Mouse (Mus musculus): ENCODE measurements around the gene Arhgap9. TPM values are rescaled to one million over a fixed set of nuclear protein-coding genes. Genes with fewer than 3 reads are reported as not detected.
A peak's percentile ranks its signal among the peaks of the same experiment; 100 is the strongest.

Arhgap9 gene
- polyA plus RNA-seq, 1 experiment from 2014 or later, result 1.4 TPM

GRCm38 (mm10) chr10:127349810-127350209 lies 28.0 kb downstream of the Arhgap9 start:
- Histone ChIP-seq H3K36me3 (ENCODE audit: control insufficient read depth, insufficient read depth, low read length) (no peaks in the 10 kb centered on the region), H3K9ac (ENCODE audit: low read length) (no peak overlapping the region), H3K4me2 (no peak overlapping the region), H3K4me1 (ENCODE audit: control insufficient read depth, insufficient read depth, low read length) (peaks cover 3% of the 10 kb centered on the region), H3K27me3 (ENCODE audit: control insufficient read depth, insufficient read depth, low read length) (no peaks in the 10 kb centered on the region; the same call in 1 of the 2 replicates), H3K4me3 (ENCODE audit: low read depth, low read length) (no peak overlapping the region), H3K9me3 (ENCODE audit: control insufficient read depth, low read length) (no peaks in the 10 kb centered on the region), H3K27ac (ENCODE audit: low read depth, low read length) (no peak overlapping the region)
- 83% methylated on average over 8 of the region's 8 CpGs for WGBS
- DNase-seq (ENCODE audit: low spot score, missing footprints), result no peak
- no peak for ATAC-seq (ENCODE audit: low FRiP score)

GRCm38 (mm10) chr10:127350594-127351284 lies 29.0 kb downstream of the Arhgap9 start:
- peak; percentile 80 for ATAC-seq (ENCODE audit: low FRiP score)
- no peak overlapping the region for H3K4me3 ChIP-seq (ENCODE audit: low read depth, low read length)

GRCm38 (mm10) chr10:127351285-127351595 lies 29.5 kb downstream of the Arhgap9 start:
- DNase-seq (ENCODE audit: low spot score, missing footprints) (peak; percentile 65), ATAC-seq (ENCODE audit: low FRiP score) (peak; percentile 17; the same call in 1 of the 2 replicates)
- Histone ChIP-seq H3K27ac (ENCODE audit: low read depth, low read length) (no peak overlapping the region), H3K36me3 (ENCODE audit: control insufficient read depth, insufficient read depth, low read length) (no peaks in the 10 kb centered on the region), H3K4me2 (no peak overlapping the region; the same call in 1 of the 2 replicates), H3K9ac (ENCODE audit: low read length) (peak overlapping the region; percentile 38; the same call in 1 of the 2 replicates), H3K27me3 (ENCODE audit: control insufficient read depth, insufficient read depth, low read length) (no peaks in the 10 kb centered on the region; the same call in 1 of the 2 replicates), H3K4me1 (ENCODE audit: control insufficient read depth, insufficient read depth, low read length) (peaks cover 3% of the 10 kb centered on the region), H3K9me3 (ENCODE audit: control insufficient read depth, low read length) (no peaks in the 10 kb centered on the region), H3K4me3 (ENCODE audit: low read depth, low read length) (no peak overlapping the region)
- WGBS, result 85% methylated on average over 8 of the region's 8 CpGs

More at GRCm38 (mm10) chr10:127350594-127351284, 29.0 kb downstream of the Arhgap9 start:
- H3K27me3 ChIP-seq (ENCODE audit: control insufficient read depth, insufficient read depth, low read length), result no peaks in the 10 kb centered on the region; the same call in 1 of the 2 replicates
- no peaks in the 10 kb centered on the region for H3K36me3 ChIP-seq (ENCODE audit: control insufficient read depth, insufficient read depth, low read length)
- H3K27ac ChIP-seq (ENCODE audit: low read depth, low read length), result no peak overlapping the region
- H3K4me2 ChIP-seq, result peak overlapping the region; percentile 47
- peak overlapping the region; percentile 38; the same call in 1 of the 2 replicates for H3K9ac ChIP-seq (ENCODE audit: low read length)
- peak; percentile 91 for DNase-seq (ENCODE audit: low spot score, missing footprints)
- WGBS, result 14% methylated on average over 24 of the region's 24 CpGs
- H3K4me1 ChIP-seq (ENCODE audit: control insufficient read depth, insufficient read depth, low read length), result peaks cover 3% of the 10 kb centered on the region
- H3K9me3 ChIP-seq (ENCODE audit: control insufficient read depth, low read length), result no peaks in the 10 kb centered on the region

- H3K4me1 ChIP-seq (ENCODE audit: control insufficient read depth, insufficient read depth, low read length), result peaks cover 3% of the 10 kb centered on the region
- no peak overlapping the region for H3K4me3 ChIP-seq (ENCODE audit: low read depth, low read length)
- H3K9ac ChIP-seq (ENCODE audit: low read length), result no peak overlapping the region
- ATAC-seq (ENCODE audit: low FRiP score) (no peak), DNase-seq (ENCODE audit: low spot score, missing footprints) (no peak)
- no peaks in the 10 kb centered on the region for H3K9me3 ChIP-seq (ENCODE audit: control insufficient read depth, low read length)
- 72% methylated on average over 8 of the region's 8 CpGs for WGBS
- no peak overlapping the region for H3K27ac ChIP-seq (ENCODE audit: low read depth, low read length)
- H3K27me3 ChIP-seq (ENCODE audit: control insufficient read depth, insufficient read depth, low read length), result no peaks in the 10 kb centered on the region; the same call in 1 of the 2 replicates
- H3K36me3 ChIP-seq (ENCODE audit: control insufficient read depth, insufficient read depth, low read length), result no peaks in the 10 kb centered on the region
- no peak overlapping the region for H3K4me2 ChIP-seq
These were observed 30.0 kb downstream of the Arhgap9 start for GRCm38 (mm10) chr10:127351719-127352118.

- no peaks in the 10 kb centered on the region; the same call in 1 of the 2 replicates for H3K27me3 ChIP-seq (ENCODE audit: control insufficient read depth, insufficient read depth, low read length)
- ATAC-seq (ENCODE audit: low FRiP score) (no peak), DNase-seq (ENCODE audit: low spot score, missing footprints) (peak; percentile 8)
- H3K4me1 ChIP-seq (ENCODE audit: control insufficient read depth, insufficient read depth, low read length), result peaks cover 3% of the 10 kb centered on the region
- 91% methylated on average over 9 of the region's 9 CpGs for WGBS
- no peak overlapping the region for H3K27ac ChIP-seq (ENCODE audit: low read depth, low read length)
- no peaks in the 10 kb centered on the region for H3K9me3 ChIP-seq (ENCODE audit: control insufficient read depth, low read length)
- no peaks in the 10 kb centered on the region for H3K36me3 ChIP-seq (ENCODE audit: control insufficient read depth, insufficient read depth, low read length)
- no peak overlapping the region for H3K4me3 ChIP-seq (ENCODE audit: low read depth, low read length)
- H3K9ac ChIP-seq (ENCODE audit: low read length), result no peak overlapping the region
- H3K4me2 ChIP-seq, result no peak overlapping the region
These were observed 30.4 kb downstream of the Arhgap9 start for GRCm38 (mm10) chr10:127352187-127352586.

- Histone ChIP-seq H3K27ac (ENCODE audit: low read depth, low read length) (no peak overlapping the region), H3K36me3 (ENCODE audit: control insufficient read depth, insufficient read depth, low read length) (no peaks in the 10 kb centered on the region), H3K9ac (ENCODE audit: low read length) (no peak overlapping the region), H3K4me3 (ENCODE audit: low read depth, low read length) (no peak overlapping the region), H3K9me3 (ENCODE audit: control insufficient read depth, low read length) (no peaks in the 10 kb centered on the region), H3K4me1 (ENCODE audit: control insufficient read depth, insufficient read depth, low read length) (peaks cover 3% of the 10 kb centered on the region), H3K4me2 (no peak overlapping the region), H3K27me3 (ENCODE audit: control insufficient read depth, insufficient read depth, low read length) (no peaks in the 10 kb centered on the region; the same call in 1 of the 2 replicates)
- DNase-seq (ENCODE audit: low spot score, missing footprints) (peak; percentile 79), ATAC-seq (ENCODE audit: low FRiP score) (no peak)
- 88% methylated on average over 11 of the region's 11 CpGs for WGBS
These were observed 31.0 kb downstream of the Arhgap9 start for GRCm38 (mm10) chr10:127352766-127353165.

GRCm38 (mm10) chr10:127353909-127354895 lies 32.4 kb downstream of the Arhgap9 start, which contains the start of gene Inhbe:
Gene Inhbe (minus strand): TSS chr10:127354411.
- H3K9me3 ChIP-seq (ENCODE audit: control insufficient read depth, low read length), result no peaks in the 10 kb centered on the region
- H3K4me1 ChIP-seq (ENCODE audit: control insufficient read depth, insufficient read depth, low read length), result peaks cover 3% of the 10 kb centered on the region
- H3K36me3 ChIP-seq (ENCODE audit: control insufficient read depth, insufficient read depth, low read length), result no peaks in the 10 kb centered on the region
- no peak within 1 kb of the TSS for H3K9ac ChIP-seq (ENCODE audit: low read length)
- H3K27ac ChIP-seq (ENCODE audit: low read depth, low read length), result no peak within 1 kb of the TSS
- H3K4me2 ChIP-seq, result no peak within 1 kb of the TSS
- peak; percentile 80 for DNase-seq (ENCODE audit: low spot score, missing footprints)
- ATAC-seq (ENCODE audit: low FRiP score), result no peak
- H3K27me3 ChIP-seq (ENCODE audit: control insufficient read depth, insufficient read depth, low read length), result no peaks in the 10 kb centered on the region; the same call in 1 of the 2 replicates
- 90% methylated on average over 18 of the region's 18 CpGs for WGBS
- no peak within 1 kb of the TSS for H3K4me3 ChIP-seq (ENCODE audit: low read depth, low read length)

GRCm38 (mm10) chr10:127355336-127355735 lies 33.6 kb downstream of the Arhgap9 start:
- Histone ChIP-seq H3K4me1 (ENCODE audit: control insufficient read depth, insufficient read depth, low read length) (peaks cover 3% of the 10 kb centered on the region), H3K4me3 (ENCODE audit: low read depth, low read length) (no peak overlapping the region), H3K4me2 (no peak overlapping the region), H3K9me3 (ENCODE audit: control insufficient read depth, low read length) (no peaks in the 10 kb centered on the region), H3K27ac (ENCODE audit: low read depth, low read length) (no peak overlapping the region), H3K9ac (ENCODE audit: low read length) (no peak overlapping the region), H3K36me3 (ENCODE audit: control insufficient read depth, insufficient read depth, low read length) (no peaks in the 10 kb centered on the region), H3K27me3 (ENCODE audit: control insufficient read depth, insufficient read depth, low read length) (no peaks in the 10 kb centered on the region; the same call in 1 of the 2 replicates)
- ATAC-seq (ENCODE audit: low FRiP score), result peak; percentile 26; the same call in 1 of the 2 replicates
- DNase-seq (ENCODE audit: low spot score, missing footprints), result peak; percentile 59
- 50% methylated on average over 10 of the region's 10 CpGs for WGBS
